Mouse (Mus musculus) embryonic stem cell, embryonic (primary cell): ENCODE results near the gene Kif5c.

Experiments used
- CTCF ChIA-PET, 4 experiments: fragments of 300-600 bp in 2 of 4; fragments of 350-600 bp in 2 of 4; sonication (Branson Sonifier 250); formaldehyde crosslinking; loops; one replicate each; lab custom pipeline; 2022; ENCODE audit warnings: inconsistent platforms in 2 of 4; lab: Charles Lee
- POLR2A ChIA-PET, 4 experiments: fragments of 300-600 bp in 2 of 4; fragments of 350-600 bp in 2 of 4; sonication (Branson Sonifier 250); formaldehyde crosslinking; loops; one replicate each; lab custom pipeline; 2022; ENCODE audit warnings: antibody characterized with exemption in 4 of 4, inconsistent platforms in 1 of 4; lab: Charles Lee

Kif5c gene

GRCm38 (mm10) chr2:49745094-49745781 is 126.1 kb downstream of the Kif5c start:
- ChIA-PET POLR2A (no interaction called here), CTCF (interaction anchor here in 2 of 4 experiments (1.2 to 2.2 kb wide), 4 partner anchors 11 to 19 kb away, joined by 4 to 9 read pairs (median 4); no protein-coding TSS in a partner anchor)

- POLR2A ChIA-PET: interaction anchor here in 1 of 4 experiments (0.6 kb wide), 1 partner anchor 342 kb away, joined by 3 read pairs; no protein-coding TSS in a partner anchor
Observed at GRCm38 (mm10) chr2:49746947-49747346, 127.8 kb downstream of the Kif5c start.

GRCm38 (mm10) chr2:49747670-49748069 is 128.6 kb downstream of the Kif5c start:
- POLR2A ChIA-PET: no interaction called here
- CTCF ChIA-PET: interaction anchor here in 2 of 4 experiments (0.5 to 1.5 kb wide), 4 partner anchors 13 to 139 kb away, joined by 4 to 7 read pairs (median 4); no protein-coding TSS in a partner anchor

More at GRCm38 (mm10) chr2:49746947-49747346, 127.8 kb downstream of the Kif5c start:
- CTCF ChIA-PET: interaction anchor here in 2 of 4 experiments (1.2 to 1.5 kb wide), 2 partner anchors 13 to 17 kb away, joined by 3 to 5 read pairs; no protein-coding TSS in a partner anchor

GRCm38 (mm10) chr2:49748628-49749342 is 129.7 kb downstream of the Kif5c start:
- CTCF ChIA-PET: interaction anchor here in 2 of 4 experiments (1.0 to 1.5 kb wide), 2 partner anchors 14 to 16 kb away, joined by 4 to 5 read pairs; no protein-coding TSS in a partner anchor
- POLR2A ChIA-PET: no interaction called here

GRCm38 (mm10) chr2:49749730-49750576 is 130.9 kb downstream of the Kif5c start:
- CTCF ChIA-PET: interaction anchor here in 1 of 4 experiments (0.5 kb wide), 1 partner anchor 436 kb away, joined by 3 read pairs; no protein-coding TSS in a partner anchor
- POLR2A ChIA-PET: no interaction called here

GRCm38 (mm10) chr2:49751544-49752210 is 132.6 kb downstream of the Kif5c start:
- POLR2A ChIA-PET: no interaction called here
- CTCF ChIA-PET: interaction anchor here in 3 of 4 experiments (0.5 to 1.9 kb wide), 4 partner anchors 13 to 459 kb away, joined by 3 to 4 read pairs (median 3); no protein-coding TSS in a partner anchor

- CTCF ChIA-PET: interaction anchor here in 2 of 4 experiments (0.6 to 1.9 kb wide), 3 partner anchors 12 to 459 kb away, joined by 3 to 4 read pairs (median 3); no protein-coding TSS in a partner anchor
- POLR2A ChIA-PET: no interaction called here
Observed at GRCm38 (mm10) chr2:49752211-49752607, 133.1 kb downstream of the Kif5c start.

GRCm38 (mm10) chr2:49753062-49753461 is 134.0 kb downstream of the Kif5c start:
- ChIA-PET CTCF (no interaction called here), POLR2A (no interaction called here)

GRCm38 (mm10) chr2:49755054-49755453 is 136.0 kb downstream of the Kif5c start:
- ChIA-PET CTCF (interaction anchor here in 3 of 4 experiments (0.9 to 2.3 kb wide), 3 partner anchors 9 to 10 kb away, joined by 4 to 15 read pairs (median 4); no protein-coding TSS in a partner anchor), POLR2A (interaction anchor here in 1 of 4 experiments (0.6 kb wide), 1 partner anchor 146 kb away, joined by 18 read pairs; no protein-coding TSS in a partner anchor)

GRCm38 (mm10) chr2:49757616-49758015 is 138.5 kb downstream of the Kif5c start:
- ChIA-PET CTCF (no interaction called here), POLR2A (no interaction called here)

GRCm38 (mm10) chr2:49764331-49764946 is 145.3 kb downstream of the Kif5c start:
- CTCF ChIA-PET: interaction anchor here (0.5 to 1.7 kb wide), 73 partner anchors 8 to 1168 kb away, joined by 3 to 17 read pairs (median 3); partner anchors contain the start of genes Lypd6b (in 4 of the 4) and Mmadhc (in 1 of the 4)
- POLR2A ChIA-PET: interaction anchor here in 3 of 4 experiments (0.5 to 1.2 kb wide), 5 partner anchors 15 to 309 kb away, joined by 3 to 7 read pairs (median 3); no protein-coding TSS in a partner anchor

- ChIA-PET CTCF (interaction anchor here in 1 of 4 experiments (0.7 kb wide), 1 partner anchor 58 kb away, joined by 3 read pairs; no protein-coding TSS in a partner anchor), POLR2A (no interaction called here)
Observed at GRCm38 (mm10) chr2:49768916-49769315, 149.8 kb downstream of the Kif5c start.

- ChIA-PET POLR2A (no interaction called here), CTCF (no interaction called here)
Observed at GRCm38 (mm10) chr2:49770440-49770839, 151.3 kb downstream of the Kif5c start.

- ChIA-PET POLR2A (no interaction called here), CTCF (no interaction called here)
Observed at GRCm38 (mm10) chr2:49771172-49771571, 152.1 kb downstream of the Kif5c start.

GRCm38 (mm10) chr2:49773194-49773931 is 154.3 kb downstream of the Kif5c start:
- ChIA-PET CTCF (interaction anchor here in 2 of 4 experiments (1.3 to 1.9 kb wide), 2 partner anchors 9 kb away, joined by 7 to 13 read pairs; no protein-coding TSS in a partner anchor), POLR2A (no interaction called here)

- CTCF ChIA-PET: interaction anchor here in 2 of 4 experiments (1.3 to 1.9 kb wide), 2 partner anchors 10 kb away, joined by 7 to 13 read pairs; no protein-coding TSS in a partner anchor
- POLR2A ChIA-PET: no interaction called here
Observed at GRCm38 (mm10) chr2:49774180-49774579, 155.1 kb downstream of the Kif5c start.
